Mouse (Mus musculus): Measurements from ENCODE around the gene Gm37240. TPM values are rescaled to one million over a fixed set of nuclear protein-coding genes. Genes with fewer than 3 reads are reported as not detected.

Gm37240 gene
- polyA plus RNA-seq, 1 experiment from 2014 or later: 0.52 TPM

DNA sequence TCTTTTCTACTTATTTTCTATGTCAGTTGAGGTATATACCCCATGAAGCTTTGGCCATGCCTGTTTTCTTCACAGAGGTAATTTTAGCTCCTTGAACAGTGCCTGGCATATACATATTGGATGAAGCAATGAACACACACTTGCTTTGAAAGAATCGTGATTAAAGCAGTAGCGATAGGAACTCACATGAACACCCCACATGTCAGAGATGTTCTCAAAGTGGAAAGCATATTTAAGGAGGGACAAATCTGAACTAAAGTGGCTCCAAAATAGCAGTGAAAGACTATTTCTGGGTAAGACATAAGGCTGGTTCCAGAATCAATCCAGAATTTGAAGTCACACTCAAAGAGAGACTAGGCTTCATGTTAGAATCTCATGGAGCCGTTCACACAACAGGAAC lies 397.1 kb downstream of the Gm37240 start:
- H3K36me3 ChIP-seq: no peaks in the 10 kb centered on the region
- no peak overlapping the region for H3K27ac ChIP-seq
- H3K4me3 ChIP-seq: no peak overlapping the region
- no peaks in the 10 kb centered on the region for H3K27me3 ChIP-seq (replicated peaks)
- ATAC-seq: no peak
- no peaks in the 10 kb centered on the region for H3K9me3 ChIP-seq (replicated peaks)
- no peak overlapping the region for H3K4me2 ChIP-seq
- no peaks in the 10 kb centered on the region for H3K4me1 ChIP-seq
- no peak overlapping the region for H3K9ac ChIP-seq
- WGBS (ENCODE audit: insufficient replicate concordance): 80% methylated on average over 3 of the region's 3 CpGs

DNA sequence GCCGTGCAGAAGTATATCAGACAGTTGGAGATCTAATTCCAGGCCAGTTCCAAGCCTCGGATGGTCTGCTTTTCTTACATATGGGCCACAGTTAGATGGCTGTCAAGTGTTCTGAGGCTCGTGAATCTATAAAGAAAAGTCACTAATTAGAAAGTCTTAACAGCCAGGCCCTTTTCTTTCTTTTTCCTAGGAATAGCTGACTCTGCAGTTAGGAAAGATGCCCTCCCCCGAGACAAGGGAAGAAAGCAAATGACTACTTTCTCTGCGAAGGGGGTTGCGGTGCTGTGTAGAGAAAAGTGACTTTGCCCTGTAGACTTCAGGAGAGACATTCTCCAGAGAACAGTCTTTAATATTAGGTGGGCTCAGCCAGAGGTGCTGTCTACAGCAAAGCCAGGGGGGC lies 399.9 kb downstream of the Gm37240 start:
- Histone ChIP-seq H3K4me3 (no peak overlapping the region), H3K4me2 (no peak overlapping the region), H3K9me3 (replicated peaks) (no peaks in the 10 kb centered on the region), H3K36me3 (no peaks in the 10 kb centered on the region), H3K27me3 (replicated peaks) (no peaks in the 10 kb centered on the region), H3K27ac (no peak overlapping the region), H3K4me1 (no peaks in the 10 kb centered on the region), H3K9ac (no peak overlapping the region)
- 70% methylated on average over 6 of the region's 6 CpGs for WGBS (ENCODE audit: insufficient replicate concordance)
- no peak for ATAC-seq

DNA sequence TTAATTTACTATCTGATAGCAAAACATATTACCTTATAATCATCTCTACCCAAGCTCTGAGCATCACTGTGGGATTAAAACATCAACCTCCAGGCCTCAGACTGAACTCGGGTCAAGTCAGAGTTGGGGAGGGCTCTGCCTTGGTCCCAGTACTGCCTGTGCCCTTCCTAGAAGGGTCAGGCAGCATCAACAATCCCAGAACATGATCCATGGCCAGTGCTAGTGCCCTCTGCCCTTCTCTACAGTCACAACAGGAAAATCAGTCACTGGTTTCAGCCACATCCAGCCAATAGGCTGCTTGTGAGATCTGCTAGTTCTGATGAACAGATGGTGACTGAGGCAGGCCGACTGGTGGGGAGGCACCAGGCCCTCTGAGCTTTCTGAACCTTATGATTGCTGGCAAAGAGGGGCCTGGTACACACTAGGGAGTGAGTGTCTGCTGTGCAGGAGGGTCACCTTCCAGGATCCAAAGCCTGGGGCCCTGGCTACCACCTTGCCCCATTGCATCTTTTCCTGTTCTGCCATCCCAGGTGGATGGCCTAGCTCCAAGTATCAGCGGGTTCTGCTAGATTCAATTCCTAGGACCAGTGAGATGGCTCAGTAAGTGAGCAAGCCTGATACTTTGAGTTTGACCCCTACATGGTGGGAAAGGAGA lies 401.7 kb downstream of the Gm37240 start:
- Histone ChIP-seq H3K36me3 (no peaks in the 10 kb centered on the region), H3K27ac (no peak overlapping the region), H3K9ac (no peak overlapping the region), H3K9me3 (replicated peaks) (no peaks in the 10 kb centered on the region), H3K27me3 (replicated peaks) (no peaks in the 10 kb centered on the region), H3K4me3 (no peak overlapping the region), H3K4me2 (no peak overlapping the region), H3K4me1 (no peaks in the 10 kb centered on the region)
- ATAC-seq: no peak
- 60% methylated on average over 3 of the region's 3 CpGs for WGBS (ENCODE audit: insufficient replicate concordance)

DNA sequence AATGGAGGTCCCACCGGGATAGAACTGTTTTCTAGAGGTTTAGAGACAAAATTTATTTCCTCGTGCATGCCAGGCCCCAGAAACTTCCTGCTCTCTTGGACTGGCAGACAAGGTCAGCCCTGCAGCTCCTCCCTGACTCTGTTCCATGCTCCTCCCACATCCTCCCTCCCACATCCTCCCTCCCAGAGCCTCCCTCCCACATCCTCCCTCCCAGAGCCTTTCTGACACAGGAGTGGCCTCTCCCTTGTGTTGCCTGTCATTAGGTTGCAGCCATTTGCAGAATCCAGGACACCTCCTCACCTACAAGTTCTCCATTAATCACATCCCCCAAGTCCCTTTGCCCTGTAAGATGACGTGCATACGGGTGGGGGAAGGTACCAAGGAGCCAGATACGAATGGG lies 404.7 kb downstream of the Gm37240 start:
- H3K27ac ChIP-seq: no peak overlapping the region
- WGBS (ENCODE audit: insufficient replicate concordance): 42% methylated on average over 5 of the region's 5 CpGs
- no peaks in the 10 kb centered on the region for H3K36me3 ChIP-seq
- H3K9me3 ChIP-seq (replicated peaks): no peaks in the 10 kb centered on the region
- no peak for ATAC-seq
- H3K9ac ChIP-seq: no peak overlapping the region
- H3K4me1 ChIP-seq: no peaks in the 10 kb centered on the region
- no peaks in the 10 kb centered on the region for H3K27me3 ChIP-seq (replicated peaks)
- no peak overlapping the region for H3K4me2 ChIP-seq
- H3K4me3 ChIP-seq: no peak overlapping the region

DNA sequence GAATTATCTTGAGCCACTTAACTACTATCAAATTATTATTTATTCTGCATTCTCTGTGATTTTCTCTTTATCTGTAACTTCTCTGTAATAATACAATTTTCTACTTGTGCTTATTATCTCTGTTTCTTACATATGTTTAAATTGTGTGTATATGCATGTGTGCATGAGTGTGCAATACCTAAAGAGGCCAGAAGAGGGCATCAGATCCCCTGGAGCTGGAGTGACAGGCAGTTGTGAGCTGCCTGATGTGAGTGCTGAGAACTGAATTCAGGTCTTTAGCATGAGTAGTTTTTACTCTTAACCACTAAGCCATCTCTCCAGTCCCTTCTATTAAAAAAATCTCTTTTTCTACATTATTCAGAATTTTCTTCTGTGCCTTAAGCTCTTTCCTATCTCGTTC lies 406.7 kb downstream of the Gm37240 start:
- Histone ChIP-seq H3K27me3 (replicated peaks) (no peaks in the 10 kb centered on the region), H3K9me3 (replicated peaks) (no peaks in the 10 kb centered on the region), H3K27ac (no peak overlapping the region), H3K4me1 (no peaks in the 10 kb centered on the region), H3K4me3 (no peak overlapping the region), H3K4me2 (no peak overlapping the region), H3K36me3 (no peaks in the 10 kb centered on the region), H3K9ac (no peak overlapping the region)
- WGBS (ENCODE audit: insufficient replicate concordance): 73% methylated on average over 1 of the region's 1 CpGs
- no peak for ATAC-seq

DNA sequence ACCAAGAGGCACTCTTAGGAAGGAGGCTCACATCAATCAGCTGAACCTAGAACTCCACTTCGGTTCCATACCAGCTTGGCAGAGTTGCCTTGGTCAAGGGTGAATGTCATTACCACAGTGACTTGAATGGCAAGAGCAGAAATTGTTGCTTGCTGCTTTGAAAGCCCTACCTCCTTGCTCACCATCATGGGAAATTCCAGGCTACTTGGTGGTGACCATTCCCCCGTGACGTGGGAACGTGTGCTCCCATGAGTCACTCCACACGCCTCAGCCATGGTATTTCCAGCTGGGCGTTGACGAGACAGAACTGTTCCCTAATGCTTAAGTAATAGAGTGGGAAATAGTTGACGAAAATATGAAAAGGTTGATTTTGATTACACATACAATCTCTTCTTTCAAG lies 408.6 kb downstream of the Gm37240 start:
- Histone ChIP-seq H3K36me3 (no peaks in the 10 kb centered on the region), H3K9ac (no peak overlapping the region), H3K9me3 (replicated peaks) (no peaks in the 10 kb centered on the region), H3K4me2 (no peak overlapping the region), H3K27me3 (replicated peaks) (no peaks in the 10 kb centered on the region), H3K27ac (no peak overlapping the region), H3K4me3 (no peak overlapping the region), H3K4me1 (no peaks in the 10 kb centered on the region)
- WGBS (ENCODE audit: insufficient replicate concordance): 70% methylated on average over 8 of the region's 8 CpGs
- ATAC-seq: no peak

DNA sequence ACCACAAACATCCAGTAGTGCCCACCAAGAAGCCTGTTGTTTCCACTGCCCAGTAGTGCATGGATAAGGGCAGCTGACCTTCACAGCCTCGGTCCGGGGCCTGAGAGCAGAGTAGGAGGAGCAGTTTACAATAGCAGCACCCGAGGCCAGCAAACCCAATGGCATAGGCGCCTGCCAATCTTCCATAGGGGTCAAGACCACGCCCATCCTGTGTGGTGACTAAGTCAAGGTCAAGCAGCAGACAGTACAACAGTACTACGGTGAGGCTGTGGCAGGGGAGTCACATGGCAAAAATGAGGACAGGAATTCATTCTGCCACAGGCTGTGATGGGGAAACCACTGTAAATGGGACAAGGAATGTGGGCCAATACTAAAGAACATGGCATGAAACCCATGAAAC lies 417.6 kb downstream of the Gm37240 start:
- H3K9me3 ChIP-seq (replicated peaks): no peaks in the 10 kb centered on the region
- no peak overlapping the region for H3K4me2 ChIP-seq
- H3K36me3 ChIP-seq: no peaks in the 10 kb centered on the region
- ATAC-seq: no peak
- no peaks in the 10 kb centered on the region for H3K4me1 ChIP-seq
- WGBS (ENCODE audit: insufficient replicate concordance): 52% methylated on average over 6 of the region's 6 CpGs
- no peak overlapping the region for H3K9ac ChIP-seq
- no peaks in the 10 kb centered on the region for H3K27me3 ChIP-seq (replicated peaks)
- H3K4me3 ChIP-seq: no peak overlapping the region
- no peak overlapping the region for H3K27ac ChIP-seq

DNA sequence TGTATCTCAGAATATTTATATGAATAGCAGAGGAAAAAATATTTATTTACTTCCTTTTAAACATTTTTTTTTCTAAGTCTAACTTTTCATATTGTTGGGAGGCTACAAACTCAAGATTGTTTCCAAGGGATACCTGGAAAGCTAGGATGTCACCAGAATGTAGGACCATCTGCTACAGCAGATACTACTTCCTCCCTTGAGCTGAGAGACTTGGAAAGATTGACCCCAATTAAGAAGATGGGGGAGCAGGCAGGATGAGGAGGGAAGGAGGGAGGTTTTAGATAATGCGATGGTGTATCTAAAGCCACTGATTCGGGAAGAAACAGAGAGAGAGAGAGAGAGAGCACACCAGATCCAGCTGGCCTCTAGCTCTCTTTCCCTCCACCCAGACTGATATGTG lies 418.3 kb downstream of the Gm37240 start:
- H3K9ac ChIP-seq: no peak overlapping the region
- H3K4me1 ChIP-seq: no peaks in the 10 kb centered on the region
- H3K4me3 ChIP-seq: no peak overlapping the region
- no peaks in the 10 kb centered on the region for H3K9me3 ChIP-seq (replicated peaks)
- H3K4me2 ChIP-seq: no peak overlapping the region
- no peaks in the 10 kb centered on the region for H3K36me3 ChIP-seq
- 70% methylated on average over 2 of the region's 2 CpGs for WGBS (ENCODE audit: insufficient replicate concordance)
- H3K27me3 ChIP-seq (replicated peaks): no peaks in the 10 kb centered on the region
- no peak overlapping the region for H3K27ac ChIP-seq
- no peak for ATAC-seq

DNA sequence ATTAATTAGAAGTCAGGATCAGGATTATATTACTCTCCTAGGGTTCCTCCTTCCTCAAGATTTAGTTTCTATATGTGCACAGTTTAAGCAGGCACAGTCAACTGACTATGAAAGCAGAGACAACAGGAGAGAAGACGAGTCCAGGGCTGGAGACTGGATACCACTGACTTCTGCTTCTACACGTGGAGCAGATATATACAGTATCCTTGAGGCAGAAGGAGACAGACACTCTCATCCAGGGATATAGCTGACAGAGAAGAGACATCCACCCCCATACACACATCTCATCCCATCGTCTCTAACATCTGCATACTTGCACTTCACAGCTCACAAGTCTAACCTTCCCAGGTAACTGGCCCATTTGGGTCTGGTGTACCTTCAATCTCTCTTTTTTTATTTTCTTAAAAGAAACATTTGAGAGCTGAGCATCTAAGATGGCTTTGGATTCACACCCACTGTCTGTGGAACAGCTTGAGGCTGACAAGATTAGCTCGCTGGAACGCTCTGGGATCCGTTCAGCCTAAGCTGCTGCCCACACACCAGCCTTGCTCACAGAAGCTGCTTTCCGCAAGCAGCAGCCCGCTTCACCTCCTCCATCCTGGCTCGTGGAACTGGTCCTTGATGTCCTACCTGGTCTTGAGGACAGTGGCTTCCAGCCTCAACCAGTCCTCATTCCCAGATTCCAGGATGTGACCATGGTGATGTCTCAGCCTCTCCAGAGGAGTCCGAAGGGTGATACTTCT lies 421.9 kb downstream of the Gm37240 start:
- Histone ChIP-seq H3K27me3 (replicated peaks) (no peaks in the 10 kb centered on the region), H3K9me3 (replicated peaks) (no peaks in the 10 kb centered on the region), H3K9ac (no peak overlapping the region; the same call in 1 of the 2 replicates), H3K4me3 (no peak overlapping the region), H3K4me1 (no peaks in the 10 kb centered on the region), H3K36me3 (no peaks in the 10 kb centered on the region), H3K4me2 (no peak overlapping the region), H3K27ac (no peak overlapping the region)
- WGBS (ENCODE audit: insufficient replicate concordance): 51% methylated on average over 10 of the region's 10 CpGs
- no peak for ATAC-seq

DNA sequence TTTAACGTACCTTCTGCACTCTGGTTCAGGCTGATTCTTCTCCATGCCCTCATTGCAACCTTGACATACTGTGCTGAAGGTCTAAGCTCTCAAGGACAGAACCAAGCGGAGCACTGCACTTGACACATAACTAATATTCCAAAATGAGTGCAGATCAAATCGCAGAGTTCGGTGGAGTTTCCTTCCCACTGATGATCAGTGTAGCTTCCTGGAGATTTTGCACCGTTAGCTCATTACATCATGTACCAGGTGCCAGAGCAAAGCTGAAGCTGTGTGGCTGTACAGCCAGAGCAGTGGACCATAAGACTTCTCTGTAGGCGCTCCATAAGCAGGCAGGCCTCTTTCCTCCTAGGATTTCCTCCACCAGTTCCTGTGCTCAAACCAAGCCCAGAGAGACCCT lies 427.3 kb downstream of the Gm37240 start:
- H3K27ac ChIP-seq: no peak overlapping the region
- H3K4me3 ChIP-seq: no peak overlapping the region
- H3K27me3 ChIP-seq (replicated peaks): no peaks in the 10 kb centered on the region
- H3K9me3 ChIP-seq (replicated peaks): no peaks in the 10 kb centered on the region
- H3K4me1 ChIP-seq: no peaks in the 10 kb centered on the region
- H3K36me3 ChIP-seq: no peaks in the 10 kb centered on the region
- ATAC-seq: no peak
- no peak overlapping the region for H3K9ac ChIP-seq
- 76% methylated on average over 6 of the region's 6 CpGs for WGBS (ENCODE audit: insufficient replicate concordance)
- no peak overlapping the region for H3K4me2 ChIP-seq

DNA sequence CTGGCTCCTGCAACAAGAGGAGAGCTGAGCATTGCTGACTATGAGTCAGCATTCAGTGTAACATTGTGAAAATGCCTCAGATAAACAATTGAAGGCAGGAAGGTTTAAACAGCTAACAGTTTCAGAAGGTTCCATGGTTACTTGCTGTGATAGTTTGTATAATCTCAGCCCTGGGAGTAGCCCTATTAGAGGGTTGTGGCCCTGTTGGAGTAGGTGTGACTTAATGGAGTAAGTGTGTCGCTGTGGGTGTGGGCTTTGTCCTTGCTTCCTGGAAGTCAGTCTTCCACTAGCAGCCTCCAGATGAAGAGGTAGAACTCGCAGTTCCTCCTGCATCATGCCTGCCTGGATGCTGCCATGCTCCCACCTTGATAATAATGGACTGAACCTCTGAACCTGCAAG lies 430.3 kb downstream of the Gm37240 start:
- Histone ChIP-seq H3K27me3 (replicated peaks) (no peaks in the 10 kb centered on the region), H3K9ac (no peak overlapping the region), H3K9me3 (replicated peaks) (no peaks in the 10 kb centered on the region), H3K36me3 (no peaks in the 10 kb centered on the region), H3K27ac (no peak overlapping the region), H3K4me3 (no peak overlapping the region), H3K4me1 (no peaks in the 10 kb centered on the region), H3K4me2 (no peak overlapping the region)
- no peak for ATAC-seq
- 55% methylated on average over 2 of the region's 2 CpGs for WGBS (ENCODE audit: insufficient replicate concordance)

DNA sequence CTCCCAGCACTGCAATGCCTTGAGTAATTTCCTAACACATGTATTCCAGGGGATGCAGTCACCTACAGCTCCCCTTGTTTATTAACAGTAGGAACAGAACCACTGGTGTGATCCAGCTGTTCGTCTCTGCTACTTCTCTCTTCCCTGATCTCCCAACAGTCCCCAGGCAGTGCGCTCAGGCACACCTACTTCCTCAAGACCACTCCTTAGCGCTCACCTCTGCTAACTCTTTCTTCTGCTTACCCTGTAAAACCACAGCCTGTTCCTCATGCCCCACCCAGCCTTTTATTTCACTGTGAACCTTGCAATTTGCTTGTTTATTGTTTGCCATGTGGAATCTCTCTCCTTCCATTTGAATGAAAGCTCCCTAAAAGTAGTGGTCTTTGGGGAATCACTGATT lies 431.9 kb downstream of the Gm37240 start:
- ATAC-seq: no peak
- H3K4me2 ChIP-seq: no peak overlapping the region
- no peak overlapping the region for H3K9ac ChIP-seq
- H3K4me1 ChIP-seq: no peaks in the 10 kb centered on the region
- 44% methylated on average over 3 of the region's 3 CpGs for WGBS (ENCODE audit: insufficient replicate concordance)
- H3K27ac ChIP-seq: no peak overlapping the region
- no peaks in the 10 kb centered on the region for H3K9me3 ChIP-seq (replicated peaks)
- no peak overlapping the region for H3K4me3 ChIP-seq
- no peaks in the 10 kb centered on the region for H3K36me3 ChIP-seq
- H3K27me3 ChIP-seq (replicated peaks): no peaks in the 10 kb centered on the region

DNA sequence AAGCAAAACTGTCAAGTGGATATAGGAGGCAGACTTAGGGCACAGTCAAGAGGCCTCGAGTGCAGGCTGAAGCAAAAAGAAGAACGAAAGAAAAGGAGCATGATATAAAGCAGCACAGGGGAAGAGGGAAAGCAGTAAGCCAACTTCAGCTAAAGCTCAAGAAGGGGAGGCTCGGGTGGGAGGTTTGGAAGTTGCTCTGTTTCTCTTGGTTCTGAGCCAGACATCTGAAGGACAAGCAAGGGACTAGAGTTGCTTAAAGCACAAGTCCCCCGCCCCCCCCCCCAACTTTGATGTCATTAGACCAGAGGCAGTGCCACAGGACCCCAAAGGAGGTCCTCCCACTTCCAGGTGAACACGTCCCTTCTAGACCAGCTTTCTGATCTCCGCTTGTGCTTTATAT lies 433.3 kb downstream of the Gm37240 start:
- H3K9ac ChIP-seq: no peak overlapping the region
- no peaks in the 10 kb centered on the region for H3K36me3 ChIP-seq
- no peaks in the 10 kb centered on the region for H3K4me1 ChIP-seq
- no peak for ATAC-seq
- no peaks in the 10 kb centered on the region for H3K9me3 ChIP-seq (replicated peaks)
- H3K27ac ChIP-seq: no peak overlapping the region
- no peak overlapping the region for H3K4me3 ChIP-seq
- H3K4me2 ChIP-seq: no peak overlapping the region
- 61% methylated on average over 6 of the region's 6 CpGs for WGBS (ENCODE audit: insufficient replicate concordance)
- no peaks in the 10 kb centered on the region for H3K27me3 ChIP-seq (replicated peaks)
